Mouse (Mus musculus): Measurements from ENCODE around the gene Lars2. TPM values are rescaled to one million over a fixed set of nuclear protein-coding genes. Genes with fewer than 3 reads are reported as not detected.
"Not testable (repeated sequence)": the region's sequence is repeated elsewhere in the genome, so short reads cannot be mapped to it uniquely, and the experiment has no call there.

Gene Lars2
- 934 and 1,018 TPM in 2 replicates for polyA plus RNA-seq (2014; fragmentation: Nextera tagmentation; extraction: Ambion mirVana)

DNA sequence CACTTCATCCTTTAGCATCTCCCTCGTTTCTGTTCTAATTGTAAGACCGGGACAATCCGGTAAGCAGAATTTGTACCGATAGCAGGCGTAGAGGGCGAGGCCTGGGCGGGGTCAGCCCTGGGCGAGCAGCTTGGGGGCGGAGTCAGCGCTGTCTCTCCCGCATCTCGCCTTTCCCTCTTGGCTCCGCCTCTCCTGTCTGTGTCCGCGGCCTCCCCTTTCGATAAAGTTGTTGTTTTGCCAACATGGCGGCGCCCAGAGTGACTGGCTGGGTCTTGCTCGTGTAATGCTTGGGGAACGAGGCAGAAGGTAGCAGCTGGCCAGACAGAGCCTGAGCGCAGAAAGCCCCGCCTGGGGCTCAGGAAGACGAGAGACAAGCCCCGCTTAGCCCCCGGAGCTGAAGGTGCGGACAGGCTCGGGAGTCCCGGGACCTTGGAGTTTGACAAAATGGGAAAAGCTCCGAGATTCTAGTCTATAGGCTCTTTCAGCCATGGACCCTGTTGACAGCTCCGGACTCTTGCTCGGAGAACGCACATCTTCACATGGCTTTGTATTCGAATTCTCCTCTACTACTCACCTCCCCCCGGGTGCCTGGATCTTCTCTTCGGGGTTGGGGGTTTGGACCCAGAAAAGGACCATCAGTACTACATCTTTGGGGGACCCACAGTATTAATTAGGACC, at the start of gene Lars2:
TSS of gene Lars2 (plus strand) at position 220 of the 678 bp plus-strand sequence.
- no peaks in the 10 kb centered on the region for H3K9me3 ChIP-seq (ENCODE audit: control insufficient read depth, low read length)
- peak; percentile 96 for ATAC-seq (ENCODE audit: insufficient number of reproducible peaks, low FRiP score, low TSS enrichment, low read depth)
- WGBS = under 1% methylated on average over 35 of the region's 35 CpGs

DNA sequence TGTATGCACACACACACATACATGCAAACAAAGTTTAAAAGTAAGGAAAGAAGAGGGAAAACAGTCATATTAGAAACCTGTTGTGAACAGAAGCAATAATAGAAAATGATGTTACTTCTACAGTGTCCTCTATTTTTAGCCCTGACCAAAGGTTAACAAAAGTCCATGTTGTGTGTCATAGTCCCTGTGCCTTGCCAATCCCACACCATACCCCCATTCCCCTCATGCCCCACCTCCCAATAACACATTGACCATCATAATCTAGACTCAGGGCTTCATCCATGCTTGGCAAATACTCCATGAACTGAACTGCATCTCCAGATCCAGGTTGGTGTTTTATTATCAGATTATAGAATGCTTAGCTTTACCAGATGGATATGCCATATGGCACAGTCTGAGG, 40.6 kb upstream of the Lars2 start:
- Histone ChIP-seq H3K4me3 (ENCODE audit: low read depth, low read length) (no peak overlapping the region), H3K4me2 (ENCODE audit: low read depth, severe bottlenecking) (no peak overlapping the region), H3K27me3 (ENCODE audit: control insufficient read depth, insufficient read depth, low read length) (no peaks in the 10 kb centered on the region), H3K9me3 (ENCODE audit: control insufficient read depth, low read length) (no peaks in the 10 kb centered on the region), H3K27ac (replicated peaks; ENCODE audit: low read depth, low read length) (no peak overlapping the region), H3K36me3 (ENCODE audit: control insufficient read depth, insufficient read depth, low read length) (no peaks in the 10 kb centered on the region), H3K4me1 (ENCODE audit: control insufficient read depth, insufficient read depth, low read length) (no peaks in the 10 kb centered on the region), H3K9ac (ENCODE audit: low read length) (no peak overlapping the region)
- DNase-seq (ENCODE audit: low spot score) (no peak), ATAC-seq (ENCODE audit: insufficient number of reproducible peaks, low FRiP score, low TSS enrichment, low read depth) (no peak)

More for the DNA sequence above, at the start of gene Lars2:
- H3K9ac ChIP-seq (ENCODE audit: low read length) = peak within 1 kb of the TSS; percentile 86
- no peaks in the 10 kb centered on the region for H3K4me1 ChIP-seq (ENCODE audit: control insufficient read depth, insufficient read depth, low read length)
- peak within 1 kb of the TSS; percentile 82 for H3K4me2 ChIP-seq (ENCODE audit: low read depth, severe bottlenecking)
- no peaks in the 10 kb centered on the region for H3K27me3 ChIP-seq (ENCODE audit: control insufficient read depth, insufficient read depth, low read length)
- H3K4me3 ChIP-seq (ENCODE audit: low read depth, low read length) = peak within 1 kb of the TSS; percentile 73
- no peaks in the 10 kb centered on the region for H3K36me3 ChIP-seq (ENCODE audit: control insufficient read depth, insufficient read depth, low read length)
- peak; percentile 96 for DNase-seq (ENCODE audit: low spot score)
- H3K27ac ChIP-seq (replicated peaks; ENCODE audit: low read depth, low read length) = peak within 1 kb of the TSS; percentile 68

DNA sequence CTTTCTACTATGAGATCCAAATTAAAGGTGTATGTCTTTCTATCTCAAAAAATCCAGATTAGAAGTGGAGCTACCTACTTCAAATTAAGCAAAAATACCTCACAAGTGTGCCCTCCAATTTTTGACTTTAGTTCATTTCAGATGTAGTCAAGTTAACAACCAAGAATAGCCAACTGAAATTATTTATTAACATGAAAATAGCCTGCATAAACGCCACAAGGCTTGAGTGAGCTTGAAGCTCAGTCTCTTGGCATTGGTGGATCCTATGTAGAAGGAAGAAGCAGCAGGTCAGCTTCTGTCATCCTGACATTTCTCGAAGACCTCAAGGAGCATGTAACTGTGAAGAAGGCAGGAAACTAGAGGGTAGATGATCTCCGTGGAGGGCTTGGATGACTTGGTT, 38.4 kb upstream of the Lars2 start:
- no peak overlapping the region for H3K27ac ChIP-seq (replicated peaks; ENCODE audit: low read depth, low read length)
- H3K9ac ChIP-seq (ENCODE audit: low read length) = no peak overlapping the region
- no peak for DNase-seq (ENCODE audit: low spot score)
- WGBS = 86% methylated on average over 3 of the region's 3 CpGs
- H3K4me3 ChIP-seq (ENCODE audit: low read depth, low read length) = no peak overlapping the region
- no peak for ATAC-seq (ENCODE audit: insufficient number of reproducible peaks, low FRiP score, low TSS enrichment, low read depth)
- no peak overlapping the region for H3K4me2 ChIP-seq (ENCODE audit: low read depth, severe bottlenecking)
- H3K4me1 ChIP-seq (ENCODE audit: control insufficient read depth, insufficient read depth, low read length) = no peaks in the 10 kb centered on the region
- no peaks in the 10 kb centered on the region for H3K36me3 ChIP-seq (ENCODE audit: control insufficient read depth, insufficient read depth, low read length)
- H3K9me3 ChIP-seq (ENCODE audit: control insufficient read depth, low read length) = no peaks in the 10 kb centered on the region
- no peaks in the 10 kb centered on the region for H3K27me3 ChIP-seq (ENCODE audit: control insufficient read depth, insufficient read depth, low read length)

DNA sequence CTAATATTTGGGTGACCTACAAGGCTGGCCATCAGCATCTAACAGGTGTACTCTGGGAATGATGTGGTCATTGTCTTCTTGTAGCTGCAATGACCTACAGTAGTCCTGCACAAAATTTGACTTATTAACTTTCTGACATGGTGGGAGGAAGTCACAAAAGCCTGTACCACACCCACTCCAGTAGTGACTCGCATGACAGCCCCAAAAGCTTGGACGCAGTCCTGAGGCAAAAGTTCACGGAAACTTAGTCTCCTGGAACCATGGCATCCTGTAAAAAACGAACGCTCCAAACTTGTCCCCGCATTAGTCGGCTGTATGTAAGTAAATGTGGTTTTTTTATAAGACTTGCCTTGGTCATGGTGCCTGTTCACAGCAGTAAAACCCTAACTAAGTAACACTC, 36.9 kb upstream of the Lars2 start:
- Histone ChIP-seq H3K9ac (ENCODE audit: low read length) (no peak overlapping the region), H3K4me2 (ENCODE audit: low read depth, severe bottlenecking) (no peak overlapping the region), H3K36me3 (ENCODE audit: control insufficient read depth, insufficient read depth, low read length) (no peaks in the 10 kb centered on the region), H3K27me3 (ENCODE audit: control insufficient read depth, insufficient read depth, low read length) (no peaks in the 10 kb centered on the region), H3K4me1 (ENCODE audit: control insufficient read depth, insufficient read depth, low read length) (no peaks in the 10 kb centered on the region), H3K27ac (replicated peaks; ENCODE audit: low read depth, low read length) (no peak overlapping the region), H3K9me3 (ENCODE audit: control insufficient read depth, low read length) (no peaks in the 10 kb centered on the region), H3K4me3 (ENCODE audit: low read depth, low read length) (no peak overlapping the region)
- DNase-seq (ENCODE audit: low spot score) (no peak), ATAC-seq (ENCODE audit: insufficient number of reproducible peaks, low FRiP score, low TSS enrichment, low read depth) (no peak)
- WGBS = 92% methylated on average over 7 of the region's 7 CpGs

- not testable (repeated sequence) for DNase-seq (ENCODE audit: low spot score)
These were observed 36.5 kb upstream of the Lars2 start for GRCm38 (mm10) chr9:123330271-123330670.

DNA sequence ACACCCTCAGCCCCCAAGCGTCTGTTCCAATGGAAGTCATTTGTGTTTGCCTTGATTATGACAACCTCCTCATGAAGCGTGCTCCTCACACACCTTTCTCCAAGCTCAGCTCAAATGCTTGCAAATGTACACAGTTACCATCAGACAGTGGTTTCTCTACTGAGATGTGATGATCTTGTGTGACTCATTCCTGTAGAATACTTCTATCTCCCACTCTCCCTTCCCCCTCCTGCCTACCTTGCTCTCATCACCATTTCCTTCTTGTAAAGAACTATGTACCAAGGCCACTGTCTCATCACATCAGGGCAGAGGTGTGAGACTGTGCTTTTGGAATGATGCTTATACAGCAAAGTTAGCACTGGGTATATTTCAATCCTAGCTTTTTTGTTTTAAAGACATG, 33.2 kb upstream of the Lars2 start:
- ATAC-seq (ENCODE audit: insufficient number of reproducible peaks, low FRiP score, low TSS enrichment, low read depth) (no peak), DNase-seq (ENCODE audit: low spot score) (no peak)
- Histone ChIP-seq H3K36me3 (ENCODE audit: control insufficient read depth, insufficient read depth, low read length) (no peaks in the 10 kb centered on the region), H3K27me3 (ENCODE audit: control insufficient read depth, insufficient read depth, low read length) (no peaks in the 10 kb centered on the region), H3K4me2 (ENCODE audit: low read depth, severe bottlenecking) (no peak overlapping the region), H3K4me3 (ENCODE audit: low read depth, low read length) (no peak overlapping the region), H3K9me3 (ENCODE audit: control insufficient read depth, low read length) (no peaks in the 10 kb centered on the region), H3K4me1 (ENCODE audit: control insufficient read depth, insufficient read depth, low read length) (no peaks in the 10 kb centered on the region), H3K9ac (ENCODE audit: low read length) (no peak overlapping the region), H3K27ac (replicated peaks; ENCODE audit: low read depth, low read length) (no peak overlapping the region)
- WGBS = 89% methylated on average over 2 of the region's 2 CpGs

More at GRCm38 (mm10) chr9:123330271-123330670, 36.5 kb upstream of the Lars2 start:
- H3K4me1 ChIP-seq (ENCODE audit: control insufficient read depth, insufficient read depth, low read length); H3K27ac ChIP-seq (replicated peaks; ENCODE audit: low read depth, low read length); ATAC-seq (ENCODE audit: insufficient number of reproducible peaks, low FRiP score, low TSS enrichment, low read depth); H3K9ac ChIP-seq (ENCODE audit: low read length); H3K4me3 ChIP-seq (ENCODE audit: low read depth, low read length); H3K9me3 ChIP-seq (ENCODE audit: control insufficient read depth, low read length); H3K36me3 ChIP-seq (ENCODE audit: control insufficient read depth, insufficient read depth, low read length); H3K4me2 ChIP-seq (ENCODE audit: low read depth, severe bottlenecking); H3K27me3 ChIP-seq (ENCODE audit: control insufficient read depth, insufficient read depth, low read length): not testable (repeated sequence)
- WGBS = 86% methylated on average over 1 of the region's 1 CpGs

- no peak overlapping the region for H3K4me3 ChIP-seq (ENCODE audit: low read depth, low read length)
- ATAC-seq (ENCODE audit: insufficient number of reproducible peaks, low FRiP score, low TSS enrichment, low read depth) = no peak
These were observed 31.6 kb upstream of the Lars2 start for GRCm38 (mm10) chr9:123335044-123335670.

DNA sequence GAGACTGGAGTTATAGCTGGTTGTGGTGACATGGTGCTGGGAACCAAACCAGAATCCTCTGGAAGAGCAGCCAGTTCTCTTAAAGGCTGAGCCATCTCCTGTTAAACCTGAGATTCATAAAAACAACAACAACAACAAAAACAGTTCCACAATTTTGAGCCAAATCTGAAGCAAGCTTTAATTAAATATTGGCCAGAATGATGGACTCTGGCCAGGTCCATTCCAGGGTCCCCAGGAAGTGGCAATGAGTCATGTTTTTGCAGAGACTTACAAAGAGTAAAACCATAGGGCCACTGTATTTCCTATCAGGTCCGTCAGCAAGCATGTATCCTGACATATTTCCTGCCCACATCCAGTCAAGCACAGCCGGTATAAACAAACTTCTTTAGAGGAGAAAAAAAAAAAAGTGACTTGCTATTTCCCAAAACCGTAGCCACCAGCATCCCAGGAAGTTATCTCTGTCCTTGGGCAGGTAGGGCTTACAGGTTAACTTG, 27.0 kb upstream of the Lars2 start:
- Histone ChIP-seq H3K4me3 (ENCODE audit: low read depth, low read length) (no peak overlapping the region), H3K27ac (replicated peaks; ENCODE audit: low read depth, low read length) (no peak overlapping the region), H3K9me3 (ENCODE audit: control insufficient read depth, low read length) (no peaks in the 10 kb centered on the region), H3K27me3 (ENCODE audit: control insufficient read depth, insufficient read depth, low read length) (no peaks in the 10 kb centered on the region), H3K4me2 (ENCODE audit: low read depth, severe bottlenecking) (no peak overlapping the region), H3K9ac (ENCODE audit: low read length) (no peak overlapping the region), H3K4me1 (ENCODE audit: control insufficient read depth, insufficient read depth, low read length) (no peaks in the 10 kb centered on the region), H3K36me3 (ENCODE audit: control insufficient read depth, insufficient read depth, low read length) (no peaks in the 10 kb centered on the region)
- WGBS = 73% methylated on average over 3 of the region's 3 CpGs
- no peak for DNase-seq (ENCODE audit: low spot score)
- ATAC-seq (ENCODE audit: insufficient number of reproducible peaks, low FRiP score, low TSS enrichment, low read depth) = no peak

More at GRCm38 (mm10) chr9:123335044-123335670, 31.6 kb upstream of the Lars2 start:
- Histone ChIP-seq H3K9ac (ENCODE audit: low read length) (no peak overlapping the region), H3K4me2 (ENCODE audit: low read depth, severe bottlenecking) (no peak overlapping the region), H3K27me3 (ENCODE audit: control insufficient read depth, insufficient read depth, low read length) (no peaks in the 10 kb centered on the region), H3K9me3 (ENCODE audit: control insufficient read depth, low read length) (no peaks in the 10 kb centered on the region), H3K36me3 (ENCODE audit: control insufficient read depth, insufficient read depth, low read length) (no peaks in the 10 kb centered on the region), H3K27ac (replicated peaks; ENCODE audit: low read depth, low read length) (no peak overlapping the region), H3K4me1 (ENCODE audit: control insufficient read depth, insufficient read depth, low read length) (no peaks in the 10 kb centered on the region)
- no peak for DNase-seq (ENCODE audit: low spot score)
- WGBS = 48% methylated on average over 5 of the region's 5 CpGs

All from limb, embryonic 11.5 days (tissue).